Mouse (Mus musculus) erythroblast, embryonic 14.5 days (primary cell): Measurements from ENCODE around the gene Sumo2.

Experiments used
- GATA1 ChIP-seq: IDR thresholded peaks from 2 replicates; pipeline ENCODE4 v1.6.1; 2012; ENCODE audit warnings: low read length, inconsistent platforms, mixed read lengths
- TAL1 ChIP-seq: IDR thresholded peaks from 3 replicates; pipeline ENCODE4 v1.6.1; 2012; ENCODE audit warnings: low read length, inconsistent platforms, mixed read lengths

- TF ChIP-seq GATA1, result no peak
- TF ChIP-seq TAL1, result no peak
Measured at GRCm38 (mm10) chr11:115522703-115523102, 13.4 kb downstream of the Sumo2 start.
